Mouse (Mus musculus): Measurements from ENCODE around the gene Gabrb2. TPM values are rescaled to one million over a fixed set of nuclear protein-coding genes. Genes with fewer than 3 reads are reported as not detected.

The Gabrb2 gene
- polyA plus RNA-seq, 1 experiment from 2014 or later, result not detected

GRCm38 (mm10) chr11:42532577-42532976 lies 113.0 kb downstream of the Gabrb2 start:
- DNase-seq (ENCODE audit: low spot score), result no peak

GRCm38 (mm10) chr11:42535286-42535685 lies 115.7 kb downstream of the Gabrb2 start:
- no peak for DNase-seq (ENCODE audit: low spot score)

- DNase-seq (ENCODE audit: low spot score), result no peak
These were observed 116.3 kb downstream of the Gabrb2 start for GRCm38 (mm10) chr11:42535861-42536260.

- DNase-seq (ENCODE audit: low spot score), result no peak
These were observed 123.3 kb downstream of the Gabrb2 start for GRCm38 (mm10) chr11:42542861-42543260.

GRCm38 (mm10) chr11:42566023-42566422 lies 146.5 kb downstream of the Gabrb2 start:
- no peak for DNase-seq (ENCODE audit: low spot score)

- DNase-seq (ENCODE audit: low spot score), result no peak
These were observed 151.9 kb downstream of the Gabrb2 start for GRCm38 (mm10) chr11:42571467-42571866.

- DNase-seq (ENCODE audit: low spot score), result no peak
These were observed 155.8 kb downstream of the Gabrb2 start for GRCm38 (mm10) chr11:42575146-42575873.

GRCm38 (mm10) chr11:42579804-42580203 lies 160.2 kb downstream of the Gabrb2 start:
- DNase-seq (ENCODE audit: low spot score), result no peak

- no peak for DNase-seq (ENCODE audit: low spot score)
These were observed 161.6 kb downstream of the Gabrb2 start for GRCm38 (mm10) chr11:42581123-42581522.

GRCm38 (mm10) chr11:42581753-42582152 lies 162.2 kb downstream of the Gabrb2 start:
- no peak for DNase-seq (ENCODE audit: low spot score)

- no peak for DNase-seq (ENCODE audit: low spot score)
These were observed 172.9 kb downstream of the Gabrb2 start for GRCm38 (mm10) chr11:42592418-42592817.

GRCm38 (mm10) chr11:42606225-42606624 lies 186.7 kb downstream of the Gabrb2 start:
- DNase-seq (ENCODE audit: low spot score), result no peak

GRCm38 (mm10) chr11:42609128-42609763 lies 189.7 kb downstream of the Gabrb2 start:
- no peak for DNase-seq (ENCODE audit: low spot score)

- no peak for DNase-seq (ENCODE audit: low spot score)
These were observed 198.6 kb downstream of the Gabrb2 start for GRCm38 (mm10) chr11:42618195-42618594.

- no peak for DNase-seq (ENCODE audit: low spot score)
These were observed 201.6 kb downstream of the Gabrb2 start for GRCm38 (mm10) chr11:42621109-42621508.

- DNase-seq (ENCODE audit: low spot score), result no peak
These were observed 230.6 kb downstream of the Gabrb2 start for GRCm38 (mm10) chr11:42650111-42650510.

- no peak for DNase-seq (ENCODE audit: low spot score)
These were observed 232.0 kb downstream of the Gabrb2 start for GRCm38 (mm10) chr11:42651572-42651971.

- DNase-seq (ENCODE audit: low spot score), result no peak
These were observed 234.6 kb downstream of the Gabrb2 start for GRCm38 (mm10) chr11:42654189-42654588.

- DNase-seq (ENCODE audit: low spot score), result no peak
These were observed 249.1 kb downstream of the Gabrb2 start for GRCm38 (mm10) chr11:42668657-42669056.
